Mouse (Mus musculus) G1E (cell line): ENCODE data around the gene Apol7c. TPM values are rescaled to one million over a fixed set of nuclear protein-coding genes. Genes with fewer than 3 reads are reported as not detected.
"Not testable (repeated sequence)": the region's sequence is repeated elsewhere in the genome, so short reads cannot be mapped to it uniquely, and the experiment has no call there.

Experiments used
- ATAC-seq: 2 replicates; pipeline ENCODE4 v1.8.0; 2016; ENCODE audit warnings: mild to moderate bottlenecking; ENCODE audit not compliant: insufficient number of reproducible peaks, poor library complexity, low FRiP score, severe bottlenecking; ENCODE audit errors: extremely low read depth
- DNase-seq: peaks from one replicate; pipeline ENCODE4 v3.0.0; 2012; ENCODE audit warnings: low spot score
- H3K27me3 ChIP-seq: 2 replicates; pipeline ENCODE4 v1.6.1; 2012; ENCODE audit warnings: mild to moderate bottlenecking, low read length, inconsistent platforms; ENCODE audit not compliant: insufficient read depth
- H3K36me3 ChIP-seq: replicated peaks from 2 replicates; pipeline ENCODE3; 2012; ENCODE audit warnings: mild to moderate bottlenecking, inconsistent platforms
- H3K4me1 ChIP-seq: 2 replicates; pipeline ENCODE4 v1.6.1; 2012; ENCODE audit warnings: low read depth, low read length, inconsistent platforms, mixed read lengths; ENCODE audit not compliant: insufficient read depth
- H3K4me3 ChIP-seq: 2 replicates; pipeline ENCODE4 v1.5.1; 2012; ENCODE audit warnings: low read depth, mild to moderate bottlenecking, inconsistent platforms, low read length, moderate library complexity, mixed read lengths
- H3K9me3 ChIP-seq: replicated peaks from 2 replicates; pipeline ENCODE4 v1.6.1; 2012; ENCODE audit warnings: inconsistent platforms
- CTCF ChIP-seq: IDR thresholded peaks from 2 replicates; pipeline ENCODE4 v1.5.1; 2012; ENCODE audit warnings: low read depth, low read length, inconsistent platforms, mixed read lengths
- GATA1 ChIP-seq: IDR thresholded peaks from 2 replicates; pipeline ENCODE4 v1.6.1; 2012; ENCODE audit warnings: borderline replicate concordance, low read length, inconsistent platforms, mixed read lengths
- GATA2 ChIP-seq: IDR thresholded peaks from 2 replicates; pipeline ENCODE4 v1.6.1; 2012; ENCODE audit warnings: low read depth, low read length, inconsistent platforms, borderline replicate concordance
- POLR2AphosphoS5 ChIP-seq: IDR thresholded peaks from 2 replicates; pipeline ENCODE4 v1.6.1; 2012; ENCODE audit warnings: low read depth, low read length, inconsistent platforms; ENCODE audit not compliant: insufficient replicate concordance
- TAL1 ChIP-seq: conservative IDR thresholded peaks from 2 replicates; pipeline ENCODE4 v1.6.1; 2012; ENCODE audit warnings: low read depth, low read length, inconsistent platforms, mixed read lengths
- polyA plus RNA-seq: library from polyadenylated mRNA; stranded (reverse); fragments of >175 nt; gene quantifications from 2 replicates; pipeline ENCODE4 v1.2.3, GENCODE M21; 2012
- total RNA-seq, 2 experiments: library from RNA; stranded (forward) in 1 of 2; stranded (reverse) in 1 of 2; fragments of 200-1000 nt in 1 of 2; fragments of >200 nt in 1 of 2; fragmentation: Nextera tagmentation in 1 of 2; gene quantifications; 2 replicates each; pipeline ENCODE4 v1.2.3; 2014 to 2017

The Apol7c gene
- total and polyA plus RNA-seq, 3 experiments, result 0.05 TPM; not detected in 2

- H3K27me3 ChIP-seq, H3K4me3 ChIP-seq, DNase-seq, ATAC-seq, H3K36me3 ChIP-seq, H3K4me1 ChIP-seq, H3K9me3 ChIP-seq: not testable (repeated sequence)
These were observed 38.4 kb downstream of the Apol7c start for GRCm38 (mm10) chr15:77494694-77495093.

- H3K9me3 ChIP-seq, DNase-seq, ATAC-seq, H3K36me3 ChIP-seq, H3K4me3 ChIP-seq, H3K4me1 ChIP-seq, H3K27me3 ChIP-seq: not testable (repeated sequence)
These were observed 39.9 kb downstream of the Apol7c start for GRCm38 (mm10) chr15:77493181-77493580.

- Histone ChIP-seq H3K27me3 (peaks cover 10% of the 10 kb centered on the region), H3K36me3 (no peaks in the 10 kb centered on the region), H3K4me1 (no peaks in the 10 kb centered on the region), H3K4me3 (no peak overlapping the region), H3K9me3 (no peaks in the 10 kb centered on the region)
- no peak for TF ChIP-seq TAL1
- TF ChIP-seq GATA1, result no peak
- TF ChIP-seq POLR2AphosphoS5, result no peak
- no peak for TF ChIP-seq CTCF
- no peak for TF ChIP-seq GATA2
- no peak for ATAC-seq
- no peak for DNase-seq
These were observed 50.8 kb downstream of the Apol7c start for GRCm38 (mm10) chr15:77482140-77482794.

GRCm38 (mm10) chr15:77476693-77477092 is 56.4 kb downstream of the Apol7c start, which contains the start of gene Apol10a:
TSS of gene Apol10a (plus strand) at chr15:77477047.
- not testable (repeated sequence) for H3K9me3 ChIP-seq, DNase-seq, H3K27me3 ChIP-seq, H3K4me1 ChIP-seq, H3K36me3 ChIP-seq, ATAC-seq, H3K4me3 ChIP-seq

Other genes with a start within 250 kb of the Apol7c start
- 3.8 and 6.5 TPM in 2 replicates for gene Rbfox2, start 226.3 kb downstream of the Apol7c start, total RNA-seq (2014; fragmentation: Nextera tagmentation)
- 1.5 and 2.3 TPM in 2 replicates for gene Rbfox2, start 226.3 kb downstream of the Apol7c start, total RNA-seq (2017)
- 1.1 and 2.1 TPM in 2 replicates for gene Rbfox2, start 226.3 kb downstream of the Apol7c start, polyA plus RNA-seq
- not detected in 2 replicates for gene Apol7a, start 134.2 kb downstream of the Apol7c start, total RNA-seq (2014; fragmentation: Nextera tagmentation)
- gene Apol7a, start 134.2 kb downstream of the Apol7c start, total RNA-seq (2017), result 0.11 TPM in 1 of 2 replicates, not detected in the other
- gene Apol7a, start 134.2 kb downstream of the Apol7c start, polyA plus RNA-seq, result not detected in 2 replicates
- gene Apol9a, start 122.2 kb downstream of the Apol7c start, total RNA-seq (2014; fragmentation: Nextera tagmentation), result not detected in 2 replicates
- gene Apol9a, start 122.2 kb downstream of the Apol7c start, total RNA-seq (2017), result 0.17 and 0.33 TPM in 2 replicates
- gene Apol9a, start 122.2 kb downstream of the Apol7c start, polyA plus RNA-seq, result not detected in 2 replicates
- gene Apol7b, start 85.8 kb downstream of the Apol7c start, total RNA-seq (2014; fragmentation: Nextera tagmentation), result not detected in 2 replicates
- not detected in 2 replicates for gene Apol7b, start 85.8 kb downstream of the Apol7c start, total RNA-seq (2017)
- gene Apol7b, start 85.8 kb downstream of the Apol7c start, polyA plus RNA-seq, result not detected in 2 replicates
- not detected in 2 replicates for gene Apol10a, start 56.3 kb downstream of the Apol7c start, total RNA-seq (2014; fragmentation: Nextera tagmentation)
- gene Apol10a, start 56.3 kb downstream of the Apol7c start, total RNA-seq (2017), result 0.06 and 0.11 TPM in 2 replicates
- not detected in 2 replicates for gene Apol10a, start 56.3 kb downstream of the Apol7c start, polyA plus RNA-seq
- gene Apol11a, start 25.0 kb downstream of the Apol7c start, total RNA-seq (2014; fragmentation: Nextera tagmentation), result not detected in 2 replicates
- gene Apol11a, start 25.0 kb downstream of the Apol7c start, total RNA-seq (2017), result 0.06 and 0.22 TPM in 2 replicates
- gene Apol11a, start 25.0 kb downstream of the Apol7c start, polyA plus RNA-seq, result not detected in 2 replicates
- not detected in 2 replicates for gene 1700025B11Rik, start 28.6 kb upstream of the Apol7c start, total RNA-seq (2014; fragmentation: Nextera tagmentation)
- gene 1700025B11Rik, start 28.6 kb upstream of the Apol7c start, total RNA-seq (2017), result not detected in 2 replicates
- gene 1700025B11Rik, start 28.6 kb upstream of the Apol7c start, polyA plus RNA-seq, result not detected in 2 replicates
- gene Apol10b, start 62.8 kb upstream of the Apol7c start, total RNA-seq (2014; fragmentation: Nextera tagmentation), result not detected in 2 replicates
- 0.11 and 0.12 TPM in 2 replicates for gene Apol10b, start 62.8 kb upstream of the Apol7c start, total RNA-seq (2017)
- gene Apol10b, start 62.8 kb upstream of the Apol7c start, polyA plus RNA-seq, result not detected in 2 replicates
- not detected in 2 replicates for gene Gm36245, start 65.9 kb upstream of the Apol7c start, total RNA-seq (2014; fragmentation: Nextera tagmentation)
- gene Gm36245, start 65.9 kb upstream of the Apol7c start, total RNA-seq (2017), result not detected in 2 replicates
- not detected in 2 replicates for gene Gm36245, start 65.9 kb upstream of the Apol7c start, polyA plus RNA-seq
- gene Apol11b, start 110.0 kb upstream of the Apol7c start, total RNA-seq (2014; fragmentation: Nextera tagmentation), result 1.3 TPM in 1 of 2 replicates, not detected in the other
- 0.11 and 0.12 TPM in 2 replicates for gene Apol11b, start 110.0 kb upstream of the Apol7c start, total RNA-seq (2017)
- not detected in 2 replicates for gene Apol11b, start 110.0 kb upstream of the Apol7c start, polyA plus RNA-seq
- gene Apol7e, start 165.5 kb upstream of the Apol7c start, total RNA-seq (2014; fragmentation: Nextera tagmentation), result not detected in 2 replicates
- 0.17 TPM in 1 of 2 replicates, not detected in the other for gene Apol7e, start 165.5 kb upstream of the Apol7c start, total RNA-seq (2017)
- not detected in 2 replicates for gene Apol7e, start 165.5 kb upstream of the Apol7c start, polyA plus RNA-seq
- gene Apol9b, start 195.7 kb upstream of the Apol7c start, total RNA-seq (2014; fragmentation: Nextera tagmentation), result not detected in 2 replicates
- gene Apol9b, start 195.7 kb upstream of the Apol7c start, total RNA-seq (2017), result not detected in 2 replicates
- gene Apol9b, start 195.7 kb upstream of the Apol7c start, polyA plus RNA-seq, result not detected in 2 replicates
- gene Apol8, start 223.7 kb upstream of the Apol7c start, total RNA-seq (2014; fragmentation: Nextera tagmentation), result 13.3 TPM in 1 of 2 replicates, not detected in the other
- gene Apol8, start 223.7 kb upstream of the Apol7c start, total RNA-seq (2017), result 0.55 TPM in 1 of 2 replicates, not detected in the other
- gene Apol8, start 223.7 kb upstream of the Apol7c start, polyA plus RNA-seq, result not detected in 2 replicates